Mouse (Mus musculus) small intestine, adult 2 months (tissue): Measurements from ENCODE around the gene Hcfc1.

ENCODE experiments used
- CTCF ChIP-seq: fragments of 200-500 bp; IDR thresholded peaks from 2 replicates; pipeline ENCODE4 v1.5.1; 2012; ENCODE audit warnings: low read depth, mild to moderate bottlenecking, control low read depth, inconsistent platforms, low read length, moderate library complexity, mixed read lengths; ENCODE audit not compliant: insufficient replicate concordance, insufficient read length; ENCODE audit errors: extremely low read depth
- POLR2A ChIP-seq: fragments of 200-500 bp; IDR thresholded peaks from 2 replicates; pipeline ENCODE4 v1.6.1; 2012; ENCODE audit warnings: low read depth, mild to moderate bottlenecking, control low read depth, inconsistent platforms, low read length, moderate library complexity

DNA sequence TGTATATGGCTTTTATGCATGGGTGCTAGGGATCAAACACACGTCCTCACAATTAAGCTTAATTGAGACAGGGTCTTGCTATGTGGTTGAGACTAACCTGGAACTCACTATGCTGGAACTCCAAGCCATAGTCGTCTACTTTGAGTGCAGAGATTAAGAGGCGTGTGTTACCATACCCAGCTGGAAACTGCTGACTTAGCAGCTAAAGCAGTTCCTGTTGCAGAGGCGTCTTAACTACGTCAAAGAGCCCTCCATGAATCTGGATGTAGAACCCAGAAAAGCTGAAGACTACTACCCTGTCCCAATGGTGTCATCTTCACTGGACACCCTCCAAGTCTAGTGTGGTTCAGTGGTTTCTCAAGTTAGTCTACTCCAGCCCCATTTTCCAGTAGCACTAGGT is 47.5 kb downstream of the Hcfc1 start:
- TF ChIP-seq CTCF (no peak), POLR2A (no peak)
